Mouse (Mus musculus): Measurements from ENCODE around the gene Elmo1. TPM values are rescaled to one million over a fixed set of nuclear protein-coding genes. Genes with fewer than 3 reads are reported as not detected.

The Elmo1 gene
- total RNA-seq (2021) = 10 to 100 TPM; 27.9 to 28.3 TPM
- long read RNA-seq, full-length matches to known transcripts = 3 of 40 reads
- long read RNA-seq, partial matches to known transcripts = 4 of 40 reads
- long read RNA-seq, other reads (novel, unspliced or antisense) = 33 of 40 reads

- peak; percentile 56 to 64 for DNase-seq (ENCODE audit: low spot score in 2 of 2)
Observed at GRCm38 (mm10) chr13:20090133-20090710, at the start of gene Elmo1. Gene Elmo1, plus strand, starts transcription at chr13:20090596.

GRCm38 (mm10) chr13:20041169-20041830 is 49.1 kb upstream of the Elmo1 start:
- DNase-seq (ENCODE audit: low spot score in 2 of 2) = no peak

- no peak for DNase-seq (ENCODE audit: low spot score in 2 of 2)
Observed at GRCm38 (mm10) chr13:20042856-20043255, 47.5 kb upstream of the Elmo1 start.

GRCm38 (mm10) chr13:20045350-20045749 is 45.0 kb upstream of the Elmo1 start:
- no peak for DNase-seq (ENCODE audit: low spot score in 2 of 2)

- no peak for DNase-seq (ENCODE audit: low spot score in 2 of 2)
Observed at GRCm38 (mm10) chr13:20045836-20046235, 44.6 kb upstream of the Elmo1 start.

GRCm38 (mm10) chr13:20046406-20046805 is 44.0 kb upstream of the Elmo1 start:
- no peak for DNase-seq (ENCODE audit: low spot score in 2 of 2)

GRCm38 (mm10) chr13:20047926-20048836 is 42.2 kb upstream of the Elmo1 start:
- DNase-seq (ENCODE audit: low spot score in 2 of 2) = peak in 1 of 2 experiments; percentile 24

- DNase-seq (ENCODE audit: low spot score in 2 of 2) = no peak
Observed at GRCm38 (mm10) chr13:20048837-20049160, 41.6 kb upstream of the Elmo1 start.

- DNase-seq (ENCODE audit: low spot score in 2 of 2) = no peak
Observed at GRCm38 (mm10) chr13:20049654-20050053, 40.7 kb upstream of the Elmo1 start.

- DNase-seq (ENCODE audit: low spot score in 2 of 2) = no peak
Observed at GRCm38 (mm10) chr13:20050149-20050548, 40.2 kb upstream of the Elmo1 start.

GRCm38 (mm10) chr13:20057926-20058325 is 32.5 kb upstream of the Elmo1 start:
- no peak for DNase-seq (ENCODE audit: low spot score in 2 of 2)

GRCm38 (mm10) chr13:20061031-20061430 is 29.4 kb upstream of the Elmo1 start:
- no peak for DNase-seq (ENCODE audit: low spot score in 2 of 2)

GRCm38 (mm10) chr13:20063331-20063730 is 27.1 kb upstream of the Elmo1 start:
- DNase-seq (ENCODE audit: low spot score in 2 of 2) = no peak

- no peak for DNase-seq (ENCODE audit: low spot score in 2 of 2)
Observed at GRCm38 (mm10) chr13:20072043-20072442, 18.4 kb upstream of the Elmo1 start.

GRCm38 (mm10) chr13:20072994-20073393 is 17.4 kb upstream of the Elmo1 start:
- no peak for DNase-seq (ENCODE audit: low spot score in 2 of 2)

GRCm38 (mm10) chr13:20076521-20076920 is 13.9 kb upstream of the Elmo1 start:
- DNase-seq (ENCODE audit: low spot score in 2 of 2) = no peak

GRCm38 (mm10) chr13:20077237-20077636 is 13.2 kb upstream of the Elmo1 start:
- no peak for DNase-seq (ENCODE audit: low spot score in 2 of 2)

GRCm38 (mm10) chr13:20090711-20091603 is 561 bp downstream of the Elmo1 start:
- peak; percentile 42 to 56 for DNase-seq (ENCODE audit: low spot score in 2 of 2)

GRCm38 (mm10) chr13:20091604-20091926 is 1.2 kb downstream of the Elmo1 start:
- no peak for DNase-seq (ENCODE audit: low spot score in 2 of 2)

GRCm38 (mm10) chr13:20092301-20092700 is 1.9 kb downstream of the Elmo1 start:
- no peak for DNase-seq (ENCODE audit: low spot score in 2 of 2)

Measured in layer of hippocampus, postnatal 10 days (tissue).